In genomic region chr15:41325633-41326252, GRCm38 (mm10) we compare ENCODE assay signal across 9 mouse cellular contexts.
A peak's percentile ranks its signal among the peaks of the same experiment; 100 is the strongest.
DNase-seq lines count a peak whose midpoint lies in the region; ATAC-seq and TF ChIP-seq lines count a peak whose summit lies in the region.
"Had no signal": no experiment of that assay in that cellular context is flagged by ENCODE, and none has a peak within 500 bp of the region (broad histone marks: within the 10 kb centered on the region; RNA-seq: fewer than 3 reads in every experiment).

No protein-coding gene starts in this region.

- no peak overlapping the region for H3K4me2 ChIP-seq in liver, embryonic 14.5 days (ENCODE audit: low read depth)
- H3K4me2 ChIP-seq: hindbrain, embryonic 15.5 days had no signal

- H3K4me3 ChIP-seq in gastrocnemius, adult 2 months, result no peak overlapping the region
- no peak overlapping the region for H3K4me3 ChIP-seq in liver, embryonic 14.5 days (ENCODE audit: insufficient read depth in 1 of 2, low read depth in 2 of 2, low read length in 2 of 2)
- H3K4me3 ChIP-seq: hindbrain, embryonic 15.5 days had no signal

- H3K27ac ChIP-seq in gastrocnemius, adult 2 months, result no peak overlapping the region
- no peak overlapping the region for H3K27ac ChIP-seq in liver, embryonic 14.5 days
- H3K27ac ChIP-seq: hindbrain, embryonic 15.5 days had no signal

- DNase-seq in gastrocnemius, adult 2 months, result no peak
- DNase-seq in gastrocnemius, adult 8-10 months (ENCODE audit: low spot score in 2 of 2), result no peak
- DNase-seq in 416B (ENCODE audit: low read depth), result peak; percentile 86
- DNase-seq in brain, embryonic 14.5 days (ENCODE audit: low read depth), result peak; percentile 84
- peak; percentile 18 for DNase-seq in fibroblast of lung, adult 2 months (ENCODE audit: low read depth)
- DNase-seq in kidney, adult 8-10 months, result peak; percentile 14 to 56
- DNase-seq in liver, embryonic 14.5 days (ENCODE audit: low read depth in 3 of 3, low spot score in 3 of 3), result peak; percentile 10 to 22 (median 16)
- DNase-seq in right cerebral cortex, postnatal 36 days (ENCODE audit: low spot score in 2 of 2), result peak; percentile 26 to 30

- H3K36me3 ChIP-seq in liver, embryonic 14.5 days (replicated peaks; ENCODE audit: control insufficient read depth, insufficient read depth, low read depth), result no peaks in the 10 kb centered on the region
- H3K36me3 ChIP-seq: hindbrain, embryonic 15.5 days had no signal

- no peak for TF ChIP-seq POLR2A in brain, embryonic 14.5 days (IDR thresholded peaks at IDR 0.05; ENCODE audit: borderline replicate concordance, extremely low read depth, insufficient read depth, insufficient read length, poor library complexity, severe bottlenecking)

- no peaks in the 10 kb centered on the region for H3K9me3 ChIP-seq in liver, embryonic 14.5 days (ENCODE audit: control insufficient read depth, low read length)
- H3K9me3 ChIP-seq: hindbrain, embryonic 15.5 days had no signal

- WGBS in liver, embryonic 14.5 days (ENCODE audit: insufficient replicate concordance), result 15% methylated on average over 7 of the region's 7 CpGs

- H3K9ac ChIP-seq in liver, embryonic 14.5 days (replicated peaks), result no peak overlapping the region
- H3K9ac ChIP-seq: hindbrain, embryonic 15.5 days had no signal

- TF ChIP-seq CTCF in gastrocnemius, adult 2 months (IDR thresholded peaks at IDR 0.05), result peak; percentile 74
- TF ChIP-seq CTCF in brain, embryonic 14.5 days (IDR thresholded peaks at IDR 0.05; ENCODE audit: borderline replicate concordance, extremely low read depth, insufficient read depth, insufficient read length), result peak; percentile 47; the same call in 1 of the 2 replicates
- peak; percentile 58 for TF ChIP-seq CTCF in liver, embryonic 14.5 days (IDR thresholded peaks at IDR 0.05; ENCODE audit: low read depth)

- intact Hi-C loops in gastrocnemius, adult 2 months (cut with DNase I), result loop anchor here (5.0 kb wide), 2 partner anchors 332 to 647 kb away; no protein-coding TSS in a partner anchor

- H3K4me1 ChIP-seq in liver, embryonic 14.5 days (replicated peaks; ENCODE audit: control insufficient read depth in 2 of 2, insufficient read depth in 2 of 2, low read length in 1 of 2), result peaks cover 0 to 6% of the 10 kb centered on the region in 2 experiments; a peak in 2 of 4 replicates
- H3K4me1 ChIP-seq: hindbrain, embryonic 15.5 days had no signal

- ATAC-seq in liver, embryonic 14.5 days (ENCODE audit: insufficient read depth), result no peak

- no peak for TF ChIP-seq EP300 in liver, embryonic 14.5 days (IDR thresholded peaks at IDR 0.05; ENCODE audit: low read depth)

- no peaks in the 10 kb centered on the region for H3K27me3 ChIP-seq in liver, embryonic 14.5 days (ENCODE audit: control insufficient read depth, insufficient read depth, low read length)
- H3K27me3 ChIP-seq: hindbrain, embryonic 15.5 days had no signal

Comparison
In these comparisons a context has a peak if more than half of its experiments do, and no peak if none do; other contexts are left out.
1. DNase-seq: peak in 416B (single experiment), brain, embryonic 14.5 days (single experiment), fibroblast of lung, adult 2 months (single experiment), kidney, adult 8-10 months (2 of 2), liver, embryonic 14.5 days (3 of 3) and right cerebral cortex, postnatal 36 days (2 of 2); none in gastrocnemius, adult 2 months (single experiment) and gastrocnemius, adult 8-10 months (0 of 2).
2. Peak in every context shown above with its lines, with median percentiles within 50 percentile points of each other: CTCF ChIP-seq.